Comparison of ENCODE assay signal across 8 mouse cellular contexts in genomic region chr9:96167168-96167585, GRCm38 (mm10). TPM values are rescaled to one million over a fixed set of nuclear protein-coding genes. Genes with fewer than 3 reads are reported as not detected.
A peak's percentile ranks its signal among the peaks of the same experiment; 100 is the strongest.
DNase-seq lines count a peak whose midpoint lies in the region.

No protein-coding gene starts in this region.

- DNase-seq in CD4-positive helper T cell, adult 2 months (ENCODE audit: low read depth, low spot score) = peak; percentile 59
- peak; percentile 60 for DNase-seq in T-cell, adult 2 months (ENCODE audit: low spot score)
- peak; percentile 49 to 69 for DNase-seq in cerebellum, postnatal 25 days
- DNase-seq in gastrocnemius, postnatal 25 days = peak; percentile 32
- peak; percentile 82 for DNase-seq in kidney, postnatal 10 days
- DNase-seq in lung, adult 18-20 months = peak; percentile 20 to 53
- peak; percentile 87 for DNase-seq in retina, embryonic 14.5 days (ENCODE audit: low spot score)
- DNase-seq in thymus, postnatal 25 days = peak; percentile 81

RNA-seq across cellular contexts. Expression of gene Tfdp2, which starts 28.9 kb away (rescaled TPM):
- 10 to 100 TPM; 32.5 to 36.5 TPM for total RNA-seq in gastrocnemius, postnatal 25 days (2021)

RNA-seq across cellular contexts. Expression of gene Gk5, which starts 48.0 kb away (rescaled TPM):
- total RNA-seq in gastrocnemius, postnatal 25 days (2021) = 1 to 10 TPM; 1.3 to 2.2 TPM

Comparison
In these comparisons a context has a peak if more than half of its experiments do, and no peak if none do; other contexts are left out.
1. Peak in every context shown above with its lines: DNase-seq.
2. DNase-seq: peak in every context shown above with its lines; median percentile 87 in retina, embryonic 14.5 days; 82 in kidney, postnatal 10 days; 81 in thymus, postnatal 25 days; 60 in T-cell, adult 2 months; 59 in CD4-positive helper T cell, adult 2 months; 59 in cerebellum, postnatal 25 days; 36 in lung, adult 18-20 months; 32 in gastrocnemius, postnatal 25 days.